Mouse (Mus musculus): Measurements from ENCODE around the gene Zranb2. TPM values are rescaled to one million over a fixed set of nuclear protein-coding genes. Genes with fewer than 3 reads are reported as not detected.

Gene Zranb2
- polyA plus RNA-seq (2017; shearing (Covaris generic)) = 39.4 TPM

DNA sequence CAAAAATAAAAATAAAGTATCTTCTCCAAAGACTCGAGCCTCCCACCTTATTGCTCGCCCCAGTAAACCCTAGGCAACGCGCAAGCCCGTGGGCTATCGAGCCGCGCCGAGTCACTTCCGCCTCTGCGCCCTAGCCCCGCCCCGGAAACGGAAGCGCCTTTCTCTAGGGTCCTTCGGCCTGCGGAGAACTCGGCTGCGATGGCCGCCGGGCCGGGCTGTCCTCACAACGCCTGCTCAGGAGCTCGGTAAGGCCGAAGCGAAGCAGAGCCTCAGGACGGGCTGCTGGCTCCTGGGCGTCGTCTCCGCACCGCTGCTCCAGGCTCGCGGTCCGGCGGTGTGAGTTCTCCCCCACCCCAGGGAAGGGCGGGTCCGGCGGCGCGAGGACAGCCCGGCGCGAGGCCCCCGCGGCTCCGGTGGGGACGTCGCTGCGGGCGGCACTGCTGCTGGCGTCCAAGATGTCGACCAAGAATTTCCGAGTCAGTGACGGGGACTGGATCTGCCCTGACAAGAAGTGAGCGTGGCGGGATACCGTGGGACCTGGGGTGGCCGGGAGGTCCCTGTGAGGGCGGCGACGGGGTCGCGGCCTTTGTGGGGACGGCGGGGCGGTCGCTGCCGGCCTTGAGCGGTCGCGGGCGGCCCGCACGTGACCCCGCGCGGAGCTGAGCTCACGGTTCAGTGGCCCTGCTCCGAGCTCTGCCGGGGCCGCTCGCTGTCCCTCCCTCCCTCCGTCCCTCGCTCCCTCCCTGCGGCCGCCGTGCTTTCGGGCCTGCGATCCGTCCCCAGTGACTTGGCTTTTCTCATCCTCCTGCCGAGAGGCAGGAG lies at the start of gene Zranb2:
Zranb2 (plus strand) TSS at position 197 of the 822 bp plus-strand sequence.

DNA sequence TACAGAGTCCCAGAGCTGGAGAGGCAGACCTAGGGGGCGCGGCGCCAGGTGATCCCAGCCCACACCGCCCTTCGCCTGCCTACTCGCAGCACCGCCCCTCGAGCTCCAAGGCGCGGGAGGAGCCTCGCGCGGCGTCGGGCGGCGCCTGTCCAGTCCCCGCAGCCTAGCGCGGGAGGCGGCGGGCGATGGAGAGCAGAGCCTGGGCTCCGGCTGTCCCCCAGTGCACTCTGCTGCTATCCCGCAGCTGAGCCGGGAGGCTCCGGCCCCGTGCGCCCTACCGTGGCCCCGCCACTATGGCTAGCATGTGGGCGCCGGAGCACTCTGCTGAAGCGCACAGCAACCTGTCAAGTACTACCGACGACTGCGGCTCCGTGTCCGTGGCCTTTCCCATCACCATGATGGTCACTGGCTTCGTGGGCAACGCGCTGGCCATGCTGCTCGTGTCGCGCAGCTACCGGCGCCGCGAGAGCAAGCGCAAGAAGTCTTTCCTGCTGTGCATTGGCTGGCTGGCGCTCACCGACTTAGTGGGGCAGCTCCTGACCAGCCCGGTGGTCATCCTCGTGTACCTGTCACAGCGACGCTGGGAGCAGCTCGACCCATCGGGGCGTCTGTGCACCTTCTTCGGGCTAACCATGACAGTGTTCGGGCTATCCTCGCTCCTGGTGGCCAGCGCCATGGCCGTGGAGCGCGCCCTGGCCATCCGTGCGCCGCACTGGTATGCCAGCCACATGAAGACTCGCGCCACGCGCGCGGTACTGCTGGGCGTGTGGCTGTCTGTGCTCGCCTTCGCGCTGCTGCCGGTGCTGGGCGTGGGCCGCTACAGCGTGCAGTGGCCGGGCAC lies 33.0 kb downstream of the Zranb2 start, which contains the start of gene Ptger3:
Ptger3 (plus strand) TSS at position 168 of the 841 bp plus-strand sequence.

Other genes starting within 250 kb of the Zranb2 start
- 0.31 TPM for gene Ptger3, start 32.7 kb downstream of the Zranb2 start, polyA plus RNA-seq (2017; shearing (Covaris generic))